In the genomic region with DNA sequence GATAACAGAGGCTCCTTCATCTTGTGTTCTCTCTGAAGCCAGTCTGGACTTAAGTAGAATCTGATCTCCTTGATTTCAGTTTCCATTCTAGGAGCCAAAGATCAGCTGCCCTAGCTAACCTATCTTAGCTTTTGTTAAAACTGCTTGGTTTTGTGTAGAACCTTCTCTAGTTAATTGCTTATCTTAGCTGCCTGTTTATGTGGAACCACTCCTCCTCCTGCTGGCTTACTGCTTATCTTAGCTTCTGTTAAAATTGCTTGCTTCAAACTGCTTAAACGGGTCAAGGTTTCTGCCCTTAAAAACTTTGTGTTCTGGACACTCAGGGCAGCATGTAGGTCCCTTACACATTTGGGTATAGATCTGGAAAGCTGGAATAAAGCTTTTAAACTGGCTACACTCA, we compare ENCODE assay signal across 14 mouse cellular contexts.
"Had no signal": no experiment of that assay in that cellular context is flagged by ENCODE, and none has a peak within 500 bp of the region (broad histone marks: within the 10 kb centered on the region; RNA-seq: fewer than 3 reads in every experiment).

No protein-coding gene starts in this region.

- DNase-seq: kidney, adult 8-10 months; kidney, postnatal 25 days; layer of hippocampus, adult 9-11 months; liver; lung, adult 2 months; lung, postnatal 14 days; lung, postnatal 4 days; thymus, postnatal 25 days had no signal

- H3K4me2 ChIP-seq: limb, embryonic 13.5 days; midbrain, embryonic 13.5 days had no signal

- H3K9ac ChIP-seq: limb, embryonic 13.5 days; midbrain, embryonic 13.5 days had no signal

- H3K4me1 ChIP-seq: limb, embryonic 10.5 days; midbrain, embryonic 10.5 days; midbrain, embryonic 13.5 days had no signal

- H3K27me3 ChIP-seq: limb, embryonic 13.5 days; midbrain, embryonic 13.5 days had no signal

- H3K27ac ChIP-seq: kidney, postnatal 0 days; layer of hippocampus, adult 2 months; limb, embryonic 10.5 days; limb, embryonic 13.5 days; midbrain, embryonic 10.5 days; midbrain, embryonic 13.5 days had no signal

- H3K4me3 ChIP-seq: layer of hippocampus, adult 2 months; limb, embryonic 10.5 days; limb, embryonic 13.5 days; midbrain, embryonic 10.5 days; midbrain, embryonic 13.5 days had no signal

- ATAC-seq: midbrain, embryonic 13.5 days had no signal

- H3K36me3 ChIP-seq: limb, embryonic 10.5 days; limb, embryonic 13.5 days; midbrain, embryonic 10.5 days; midbrain, embryonic 13.5 days had no signal

- H3K9me3 ChIP-seq: limb, embryonic 10.5 days; limb, embryonic 13.5 days; midbrain, embryonic 10.5 days; midbrain, embryonic 13.5 days had no signal
